Mouse (Mus musculus) liver, adult 2 months (tissue): Measurements from ENCODE around the gene Ptprk.

ENCODE experiments used
- CTCF ChIP-seq: fragments of 200-500 bp; IDR thresholded peaks from 2 replicates; pipeline ENCODE4 v1.5.1; 2011; ENCODE audit warnings: low read depth, low read length, control low read depth
- POLR2A ChIP-seq: fragments of 200-500 bp; IDR thresholded peaks from 2 replicates; pipeline ENCODE4 v1.6.1; 2011; ENCODE audit warnings: low read length, control low read depth; ENCODE audit not compliant: insufficient read depth; ENCODE audit errors: extremely low read depth

- no peak for TF ChIP-seq POLR2A
- no peak for TF ChIP-seq CTCF
These were observed 260.6 kb downstream of the Ptprk start for GRCm38 (mm10) chr10:28335232-28335631.
